Mouse (Mus musculus): ENCODE results near the gene Naa25. TPM values are rescaled to one million over a fixed set of nuclear protein-coding genes. Genes with fewer than 3 reads are reported as not detected.
A peak's percentile ranks its signal among the peaks of the same experiment; 100 is the strongest.

The Naa25 gene
- polyA plus RNA-seq, 1 experiment = 77.9 TPM

GRCm38 (mm10) chr5:121389106-121389505 lies 8.6 kb upstream of the Naa25 start:
- H3K9ac ChIP-seq (ENCODE audit: low read depth, poor library complexity, severe bottlenecking) = peak overlapping the region; percentile 21
- TF ChIP-seq CTCF (IDR thresholded peaks at IDR 0.05; ENCODE audit: low read depth, low read length) = no peak
- TF ChIP-seq POLR2A (IDR thresholded peaks at IDR 0.05; ENCODE audit: insufficient read depth, low read length) = no peak
- TF ChIP-seq EP300 (IDR thresholded peaks at IDR 0.05; ENCODE audit: insufficient read depth, low read depth, low read length) = no peak
- no peaks in the 10 kb centered on the region for H3K36me3 ChIP-seq (ENCODE audit: control insufficient read depth, insufficient read depth, low read length, poor library complexity, severe bottlenecking)
- H3K9me3 ChIP-seq (replicated peaks; ENCODE audit: control insufficient read depth, insufficient read depth, low read length, poor library complexity, severe bottlenecking) = no peaks in the 10 kb centered on the region
- no peaks in the 10 kb centered on the region for H3K4me1 ChIP-seq (ENCODE audit: control insufficient read depth, insufficient read depth, low read length)
- peak overlapping the region; percentile 59 for H3K27ac ChIP-seq (ENCODE audit: insufficient read depth, low read length)
- H3K4me3 ChIP-seq (ENCODE audit: low read depth, low read length) = no peak overlapping the region
- H3K27me3 ChIP-seq (ENCODE audit: control insufficient read depth, insufficient read depth, low read length, poor library complexity, severe bottlenecking) = no peaks in the 10 kb centered on the region

GRCm38 (mm10) chr5:121389691-121390090 lies 8.0 kb upstream of the Naa25 start:
- Histone ChIP-seq H3K4me3 (ENCODE audit: low read depth, low read length) (no peak overlapping the region), H3K27me3 (ENCODE audit: control insufficient read depth, insufficient read depth, low read length, poor library complexity, severe bottlenecking) (no peaks in the 10 kb centered on the region), H3K9me3 (replicated peaks; ENCODE audit: control insufficient read depth, insufficient read depth, low read length, poor library complexity, severe bottlenecking) (0 out of 2 replicates have a peak, but pooled peaks cover 2% of the 10 kb centered on the region), H3K9ac (ENCODE audit: low read depth, poor library complexity, severe bottlenecking) (peak overlapping the region; percentile 21; the same call in 1 of the 2 replicates), H3K4me1 (ENCODE audit: control insufficient read depth, insufficient read depth, low read length) (no peaks in the 10 kb centered on the region), H3K27ac (ENCODE audit: insufficient read depth, low read length) (peak overlapping the region; percentile 59), H3K36me3 (ENCODE audit: control insufficient read depth, insufficient read depth, low read length, poor library complexity, severe bottlenecking) (no peaks in the 10 kb centered on the region)
- TF ChIP-seq POLR2A (IDR thresholded peaks at IDR 0.05; ENCODE audit: insufficient read depth, low read length) = no peak
- no peak for TF ChIP-seq EP300 (IDR thresholded peaks at IDR 0.05; ENCODE audit: insufficient read depth, low read depth, low read length)
- TF ChIP-seq CTCF (IDR thresholded peaks at IDR 0.05; ENCODE audit: low read depth, low read length) = no peak

- Histone ChIP-seq H3K36me3 (ENCODE audit: control insufficient read depth, insufficient read depth, low read length, poor library complexity, severe bottlenecking) (no peaks in the 10 kb centered on the region), H3K27me3 (ENCODE audit: control insufficient read depth, insufficient read depth, low read length, poor library complexity, severe bottlenecking) (no peaks in the 10 kb centered on the region), H3K9ac (ENCODE audit: low read depth, poor library complexity, severe bottlenecking) (no peak overlapping the region), H3K4me1 (ENCODE audit: control insufficient read depth, insufficient read depth, low read length) (no peaks in the 10 kb centered on the region), H3K9me3 (replicated peaks; ENCODE audit: control insufficient read depth, insufficient read depth, low read length, poor library complexity, severe bottlenecking) (0 out of 2 replicates have a peak, but pooled peaks cover 2% of the 10 kb centered on the region), H3K27ac (ENCODE audit: insufficient read depth, low read length) (no peak overlapping the region), H3K4me3 (ENCODE audit: low read depth, low read length) (no peak overlapping the region)
- TF ChIP-seq CTCF (IDR thresholded peaks at IDR 0.05; ENCODE audit: low read depth, low read length) = no peak
- no peak for TF ChIP-seq POLR2A (IDR thresholded peaks at IDR 0.05; ENCODE audit: insufficient read depth, low read length)
Observed at GRCm38 (mm10) chr5:121392667-121393380, 4.9 kb upstream of the Naa25 start.

- TF ChIP-seq EP300 (IDR thresholded peaks at IDR 0.05; ENCODE audit: insufficient read depth, low read depth, low read length) (no peak), CTCF (IDR thresholded peaks at IDR 0.05; ENCODE audit: low read depth, low read length) (no peak), POLR2A (IDR thresholded peaks at IDR 0.05; ENCODE audit: insufficient read depth, low read length) (no peak)
- no peak overlapping the region for H3K4me3 ChIP-seq (ENCODE audit: low read depth, low read length)
- H3K36me3 ChIP-seq (ENCODE audit: control insufficient read depth, insufficient read depth, low read length, poor library complexity, severe bottlenecking) = no peaks in the 10 kb centered on the region
- H3K9ac ChIP-seq (ENCODE audit: low read depth, poor library complexity, severe bottlenecking) = no peak overlapping the region
- H3K27me3 ChIP-seq (ENCODE audit: control insufficient read depth, insufficient read depth, low read length, poor library complexity, severe bottlenecking) = no peaks in the 10 kb centered on the region
- H3K4me1 ChIP-seq (ENCODE audit: control insufficient read depth, insufficient read depth, low read length) = no peaks in the 10 kb centered on the region
- H3K27ac ChIP-seq (ENCODE audit: insufficient read depth, low read length) = no peak overlapping the region
- H3K9me3 ChIP-seq (replicated peaks; ENCODE audit: control insufficient read depth, insufficient read depth, low read length, poor library complexity, severe bottlenecking) = 0 out of 2 replicates have a peak, but pooled peaks cover 2% of the 10 kb centered on the region
Observed at GRCm38 (mm10) chr5:121393402-121393801, 4.3 kb upstream of the Naa25 start.

- Histone ChIP-seq H3K27me3 (ENCODE audit: control insufficient read depth, insufficient read depth, low read length, poor library complexity, severe bottlenecking) (no peaks in the 10 kb centered on the region), H3K4me1 (ENCODE audit: control insufficient read depth, insufficient read depth, low read length) (no peaks in the 10 kb centered on the region), H3K27ac (ENCODE audit: insufficient read depth, low read length) (no peak overlapping the region), H3K9ac (ENCODE audit: low read depth, poor library complexity, severe bottlenecking) (no peak overlapping the region), H3K36me3 (ENCODE audit: control insufficient read depth, insufficient read depth, low read length, poor library complexity, severe bottlenecking) (no peaks in the 10 kb centered on the region), H3K4me3 (ENCODE audit: low read depth, low read length) (no peak overlapping the region), H3K9me3 (replicated peaks; ENCODE audit: control insufficient read depth, insufficient read depth, low read length, poor library complexity, severe bottlenecking) (0 out of 2 replicates have a peak, but pooled peaks cover 2% of the 10 kb centered on the region)
- TF ChIP-seq CTCF (IDR thresholded peaks at IDR 0.05; ENCODE audit: low read depth, low read length) (no peak), EP300 (IDR thresholded peaks at IDR 0.05; ENCODE audit: insufficient read depth, low read depth, low read length) (no peak), POLR2A (IDR thresholded peaks at IDR 0.05; ENCODE audit: insufficient read depth, low read length) (no peak)
Observed at GRCm38 (mm10) chr5:121395621-121396020, 2.1 kb upstream of the Naa25 start.
